Mouse (Mus musculus) small intestine, adult 2 months (tissue): ENCODE results near the gene Sytl3.

Experiments
- CTCF ChIP-seq: fragments of 200-500 bp; IDR thresholded peaks from 2 replicates; pipeline ENCODE4 v1.5.1; 2012; ENCODE audit warnings: low read depth, mild to moderate bottlenecking, control low read depth, inconsistent platforms, low read length, moderate library complexity, mixed read lengths; ENCODE audit not compliant: insufficient replicate concordance, insufficient read length; ENCODE audit errors: extremely low read depth
- POLR2A ChIP-seq: fragments of 200-500 bp; IDR thresholded peaks from 2 replicates; pipeline ENCODE4 v1.6.1; 2012; ENCODE audit warnings: low read depth, mild to moderate bottlenecking, control low read depth, inconsistent platforms, low read length, moderate library complexity

DNA sequence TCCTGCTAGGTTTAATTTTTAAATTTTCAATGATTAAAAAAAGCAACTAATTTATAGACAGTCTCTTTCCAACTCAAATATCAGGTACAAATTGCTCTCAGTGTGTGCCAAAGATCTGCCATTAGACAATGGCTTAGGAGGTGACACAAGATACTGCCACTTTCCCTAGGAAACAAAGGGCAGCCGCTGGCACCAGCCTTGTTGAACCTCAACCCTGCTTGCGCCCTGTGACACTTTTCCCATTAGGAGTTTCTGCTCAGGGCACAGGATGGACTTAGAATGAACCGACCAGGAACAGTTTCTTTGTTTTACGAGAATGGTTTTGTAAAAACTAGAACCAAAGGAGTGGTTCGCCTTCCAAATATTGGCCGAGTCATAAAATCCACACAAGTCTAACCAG, 117.2 kb downstream of the Sytl3 start:
- TF ChIP-seq CTCF (no peak), POLR2A (no peak)
